Mouse (Mus musculus): ENCODE measurements around the gene Gsx2.

The Gsx2 gene

DNA sequence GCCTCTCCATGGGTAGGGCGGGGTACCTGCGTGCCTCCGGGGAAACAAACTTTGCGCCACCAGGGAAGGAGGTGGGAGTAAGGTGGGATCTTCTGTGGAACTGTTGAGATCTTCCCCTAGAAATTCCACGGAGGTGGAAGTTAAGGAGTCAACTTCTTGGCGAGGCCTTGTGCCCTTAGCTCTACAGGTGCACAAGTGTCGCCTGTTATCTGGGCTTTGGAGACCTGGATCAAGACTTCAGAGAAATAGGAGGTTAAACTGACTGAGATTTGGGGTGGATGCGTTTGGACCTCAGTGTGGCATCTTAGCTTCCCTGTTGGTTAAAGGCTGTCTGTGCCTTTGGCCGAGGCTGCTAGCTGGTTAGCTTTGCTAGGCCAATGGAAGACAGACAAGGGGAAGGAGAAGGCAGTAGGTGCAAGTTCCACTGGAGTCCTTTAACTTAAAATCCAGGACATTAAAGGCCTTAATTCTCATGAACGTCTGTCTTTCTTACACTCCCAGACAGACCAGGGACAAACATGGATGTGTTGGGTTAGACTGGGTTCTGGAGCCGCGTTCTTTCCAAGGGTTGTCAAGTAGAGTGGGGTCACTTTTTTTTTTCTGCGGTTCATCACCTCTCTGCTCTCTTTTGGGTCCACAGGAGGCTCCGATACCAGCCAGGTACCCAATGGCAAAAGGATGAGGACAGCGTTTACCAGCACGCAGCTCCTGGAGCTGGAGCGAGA, 1.1 kb downstream of the Gsx2 start:
- DNase-seq (ENCODE audit: low spot score in 2 of 2), result no peak

DNA sequence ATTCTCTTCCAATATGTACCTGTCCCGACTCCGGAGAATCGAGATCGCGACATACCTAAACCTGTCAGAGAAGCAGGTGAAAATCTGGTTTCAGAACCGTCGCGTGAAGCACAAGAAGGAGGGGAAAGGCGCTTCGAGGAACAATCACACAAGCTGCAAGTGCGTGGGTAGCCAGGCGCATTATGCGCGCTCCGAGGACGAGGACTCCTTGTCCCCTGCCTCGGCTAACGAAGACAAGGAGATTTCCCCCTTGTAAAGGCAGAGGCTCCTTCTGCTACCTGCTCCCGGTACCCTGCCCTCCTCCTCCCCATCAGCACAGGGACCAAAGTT, 1.6 kb downstream of the Gsx2 start:
- no peak for DNase-seq (ENCODE audit: low spot score in 2 of 2)

DNA sequence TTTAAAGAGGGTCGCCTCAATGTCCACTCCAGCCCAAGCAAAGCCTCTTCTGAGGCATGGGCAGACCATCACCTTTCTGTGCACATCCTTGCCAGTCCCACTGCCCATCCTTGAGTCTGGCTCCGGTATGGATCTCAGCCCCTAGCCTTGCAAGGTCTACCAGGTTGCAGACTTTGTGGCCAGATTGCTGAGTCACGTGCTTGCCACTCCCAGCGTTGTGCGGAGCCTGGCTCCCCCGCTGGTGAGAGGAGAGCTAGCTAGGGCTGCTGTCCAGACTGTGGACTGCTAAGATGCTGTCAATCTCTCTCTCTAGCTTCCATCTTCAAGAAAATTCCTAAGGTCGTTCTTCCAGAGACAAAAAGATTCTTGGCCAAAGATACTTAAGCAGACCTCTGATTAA, 4.2 kb downstream of the Gsx2 start:
- no peak for DNase-seq (ENCODE audit: low spot score in 2 of 2)

DNA sequence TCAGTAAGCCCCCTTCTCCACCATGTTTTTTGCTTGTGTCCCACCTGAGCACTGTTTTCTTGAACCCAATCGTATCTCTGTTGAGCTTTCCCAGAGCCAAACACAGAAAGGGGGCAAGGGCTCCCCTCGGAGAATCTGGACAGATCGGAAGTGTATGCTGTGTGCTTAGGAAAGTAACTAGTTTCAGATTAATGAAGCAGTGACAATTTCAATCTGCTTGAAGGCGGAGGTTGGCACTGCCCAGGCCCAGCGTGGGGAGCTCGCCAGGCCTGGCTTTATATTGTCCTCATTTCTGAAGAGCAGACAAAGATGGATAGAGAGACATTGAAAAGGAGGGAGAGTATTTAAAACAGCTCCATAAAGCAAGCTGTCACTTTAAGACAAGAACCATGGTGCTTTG, 7.0 kb downstream of the Gsx2 start:
- no peak for DNase-seq (ENCODE audit: low spot score in 2 of 2)

DNA sequence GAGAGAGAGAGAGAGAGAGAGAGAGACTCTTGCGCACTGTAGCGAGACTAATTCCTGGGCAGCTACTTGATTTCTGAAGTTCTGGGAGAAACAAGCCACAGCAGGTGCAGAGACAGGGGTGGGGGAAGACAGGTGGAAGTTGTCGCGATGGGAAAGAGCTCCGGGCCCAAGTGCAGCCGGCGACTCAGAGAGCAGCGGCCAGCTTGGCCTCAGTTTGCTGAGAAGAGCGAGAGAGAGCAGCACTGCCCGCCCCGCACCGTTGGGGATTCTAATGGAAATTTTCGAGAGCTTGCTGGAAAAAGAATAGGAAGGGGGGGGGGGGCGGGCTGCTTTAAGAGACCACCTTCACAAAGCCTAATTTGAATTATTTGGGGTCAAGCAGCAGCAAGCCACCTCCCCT, 7.7 kb downstream of the Gsx2 start:
- no peak for DNase-seq (ENCODE audit: low spot score in 2 of 2)

DNA sequence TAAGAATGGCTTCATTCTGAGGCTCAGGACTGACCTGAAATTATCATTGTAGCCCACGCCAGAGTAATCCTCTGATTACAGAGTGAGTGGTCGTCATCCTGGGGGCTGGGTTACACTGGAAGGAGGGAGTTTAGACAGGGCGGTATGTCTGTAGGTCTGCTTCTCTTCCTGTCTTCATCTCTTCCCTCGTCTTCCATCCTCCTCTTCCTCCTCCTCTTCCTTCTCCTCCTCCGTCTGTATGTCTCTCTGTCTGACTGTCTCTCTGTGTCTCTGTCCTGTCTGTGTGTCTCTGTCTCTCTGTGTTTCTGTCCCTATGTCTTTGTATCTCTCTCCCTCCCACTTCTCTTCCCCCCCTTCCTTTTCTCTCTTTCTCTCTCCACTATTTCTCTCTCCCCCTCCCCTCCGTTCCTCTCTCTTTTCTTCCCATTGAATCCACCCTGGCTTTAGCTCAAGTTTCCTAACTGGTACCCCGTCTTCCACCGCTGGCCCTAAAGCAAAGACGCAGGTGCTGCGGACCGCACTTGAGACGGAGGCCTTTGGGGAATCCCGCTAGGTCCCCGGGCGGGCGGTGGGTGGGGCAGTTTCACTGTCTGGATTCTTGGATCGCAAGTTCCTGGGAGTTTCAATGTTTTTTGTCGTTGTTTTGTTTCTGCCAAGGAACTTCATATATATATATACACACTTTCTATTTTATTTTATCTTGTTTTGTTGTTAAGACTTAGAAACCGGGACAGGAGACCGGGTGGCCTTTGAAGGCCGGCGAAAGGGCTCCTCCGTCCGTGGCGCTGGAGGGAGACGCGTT, 8.4 kb downstream of the Gsx2 start:
- DNase-seq (ENCODE audit: low spot score in 2 of 2), result no peak

DNA sequence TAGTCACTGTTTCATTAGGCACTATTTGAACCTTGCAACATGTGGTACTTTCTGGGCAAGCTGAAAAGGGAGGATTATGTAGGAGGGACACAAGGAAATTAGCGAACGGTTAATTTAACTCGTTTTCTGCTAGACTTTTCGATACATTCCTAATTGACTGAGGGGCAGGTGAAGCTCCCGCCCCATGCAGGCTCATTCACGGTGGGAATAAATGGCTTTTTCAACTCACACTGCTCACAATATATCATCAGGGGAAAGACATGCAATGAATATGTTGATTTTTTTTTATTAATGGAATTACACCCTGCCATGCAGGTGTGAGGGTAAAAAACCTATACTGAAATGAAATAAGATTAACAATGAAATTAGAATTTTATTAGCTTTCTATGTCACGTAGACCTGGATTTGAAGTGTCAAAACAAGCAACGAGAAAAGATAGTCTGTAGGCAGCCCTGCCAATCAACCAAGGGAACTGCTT, 9.0 kb downstream of the Gsx2 start:
- DNase-seq (ENCODE audit: low spot score in 2 of 2), result no peak

DNA sequence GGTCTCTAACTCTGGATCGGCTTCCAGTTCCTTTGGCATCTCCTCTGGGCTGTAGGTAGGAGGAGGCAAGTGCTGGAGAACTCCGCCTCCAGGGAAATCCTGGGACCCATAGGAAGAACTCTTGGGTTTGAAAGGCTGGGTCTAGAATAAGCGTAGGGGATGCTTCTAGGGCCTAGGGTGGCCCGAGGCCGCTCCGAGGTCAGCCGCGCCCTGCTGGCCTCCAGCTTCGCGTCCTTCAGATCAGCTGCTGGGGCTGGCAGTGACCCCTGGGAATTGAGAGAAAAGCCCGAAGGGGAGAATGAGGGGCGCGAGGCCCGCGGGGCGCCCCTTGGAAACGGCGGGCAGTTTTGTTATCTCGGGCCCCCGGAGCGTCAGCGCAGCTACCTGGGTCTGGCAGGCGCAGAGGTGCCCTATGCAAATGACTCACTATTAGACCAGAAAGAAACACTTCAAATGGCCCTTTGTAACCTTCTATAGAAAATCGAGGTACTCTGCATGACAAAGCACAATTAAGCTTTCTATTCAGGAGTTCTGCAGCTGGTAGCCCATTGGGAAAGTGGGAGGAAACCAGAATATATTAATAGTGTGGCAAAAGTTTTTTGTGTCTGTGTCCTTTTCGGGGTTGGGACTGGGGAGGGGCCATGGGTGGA, 9.6 kb downstream of the Gsx2 start:
- no peak for DNase-seq (ENCODE audit: low spot score in 2 of 2)

DNA sequence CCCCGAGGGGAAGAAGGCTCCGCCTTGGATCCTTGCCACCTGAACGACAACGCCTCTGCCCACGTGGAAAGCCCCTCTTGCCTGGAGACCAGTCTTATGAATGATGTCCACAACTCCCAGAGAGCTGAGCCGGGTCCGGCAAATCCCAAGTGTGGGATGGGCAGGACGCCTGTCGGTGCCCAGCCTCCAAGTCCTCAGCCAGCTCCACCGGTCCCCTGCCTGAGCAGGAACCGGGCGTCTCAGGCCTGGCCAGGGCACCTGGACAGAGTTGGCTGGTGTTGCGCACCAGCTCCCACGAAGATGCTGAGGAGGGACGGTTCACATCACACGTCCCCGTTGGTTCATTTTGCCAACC, 10.1 kb downstream of the Gsx2 start:
- DNase-seq (ENCODE audit: low spot score in 2 of 2), result no peak

DNA sequence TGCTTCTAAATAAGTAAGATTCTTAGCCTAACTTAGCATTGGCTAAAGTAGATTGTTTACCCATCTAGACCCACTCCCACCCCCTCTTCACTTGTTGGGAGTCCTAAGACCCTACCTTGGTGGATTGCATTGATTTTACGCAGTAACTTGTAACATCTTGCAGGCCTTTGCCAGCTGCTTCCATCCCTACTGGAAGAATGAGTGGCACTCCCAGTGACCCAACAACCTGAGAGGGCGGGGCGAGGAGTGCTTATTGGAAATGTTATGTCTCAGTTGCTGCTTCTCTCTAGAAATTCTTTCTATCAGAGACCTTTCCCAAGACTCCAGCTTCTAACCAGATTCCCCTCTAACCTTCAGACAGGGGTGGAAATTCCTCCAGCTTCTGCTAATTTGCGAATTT, 10.5 kb downstream of the Gsx2 start:
- DNase-seq (ENCODE audit: low spot score in 2 of 2), result no peak

DNA sequence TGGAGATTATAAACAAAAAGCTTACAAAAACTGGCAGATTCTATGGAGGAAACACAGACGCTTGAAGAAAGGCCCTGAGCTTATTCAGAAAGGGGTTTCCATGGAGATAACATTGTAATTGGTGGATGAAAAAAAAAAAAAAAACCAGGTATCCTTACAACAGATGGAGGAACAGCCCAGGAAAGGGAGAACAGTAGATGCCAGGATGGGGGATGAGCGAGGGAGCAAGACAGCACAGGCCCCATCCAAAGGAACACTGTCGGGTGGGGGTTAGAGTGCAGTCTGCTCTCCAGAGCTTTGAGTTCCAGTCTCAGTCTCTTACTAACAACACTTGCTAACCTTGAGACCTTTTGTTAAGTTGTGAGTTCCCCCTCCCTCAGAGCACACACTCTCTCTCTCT, 31.1 kb downstream of the Gsx2 start:
- DNase-seq (ENCODE audit: low spot score in 2 of 2), result no peak

DNA sequence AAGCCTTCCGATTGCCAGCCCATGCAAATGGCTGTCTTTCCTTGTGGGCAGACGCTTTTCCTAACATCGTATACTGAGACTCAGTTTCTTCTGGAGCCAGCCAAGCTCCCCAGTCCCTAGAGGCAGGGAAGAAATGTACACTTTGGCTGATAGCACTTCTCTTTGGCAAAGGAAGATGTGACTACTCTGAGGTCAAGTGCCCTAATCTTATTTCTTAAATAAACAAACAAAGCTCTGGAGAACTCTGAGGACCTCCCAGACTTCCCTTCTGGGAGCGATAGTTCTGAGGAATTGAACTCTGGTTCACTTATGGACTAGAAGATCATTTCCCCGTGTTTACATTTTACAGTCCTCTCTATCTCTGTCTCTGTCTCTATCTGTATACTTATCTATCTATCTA, 34.0 kb downstream of the Gsx2 start:
- no peak for DNase-seq (ENCODE audit: low spot score in 2 of 2)

DNA sequence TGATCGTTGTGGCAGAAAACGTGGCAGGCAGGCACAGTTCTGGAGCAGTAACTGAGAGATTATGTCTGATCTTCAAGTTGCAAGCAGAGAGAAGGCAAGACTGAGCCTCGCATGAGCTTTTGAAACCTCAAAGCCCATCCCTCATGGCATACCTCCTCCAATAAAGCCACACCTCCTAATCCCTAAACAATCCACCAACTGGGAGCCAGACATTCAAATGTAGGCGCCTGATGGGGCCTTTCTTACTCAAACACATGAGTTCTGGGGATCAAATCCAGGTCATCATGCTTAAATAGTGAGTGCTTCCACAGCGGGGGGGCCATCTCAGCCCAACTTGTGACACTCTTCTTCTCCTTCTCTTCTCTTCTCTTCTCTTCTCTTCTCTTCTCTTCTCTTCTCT, 36.4 kb downstream of the Gsx2 start:
- DNase-seq (ENCODE audit: low spot score in 2 of 2), result no peak

DNA sequence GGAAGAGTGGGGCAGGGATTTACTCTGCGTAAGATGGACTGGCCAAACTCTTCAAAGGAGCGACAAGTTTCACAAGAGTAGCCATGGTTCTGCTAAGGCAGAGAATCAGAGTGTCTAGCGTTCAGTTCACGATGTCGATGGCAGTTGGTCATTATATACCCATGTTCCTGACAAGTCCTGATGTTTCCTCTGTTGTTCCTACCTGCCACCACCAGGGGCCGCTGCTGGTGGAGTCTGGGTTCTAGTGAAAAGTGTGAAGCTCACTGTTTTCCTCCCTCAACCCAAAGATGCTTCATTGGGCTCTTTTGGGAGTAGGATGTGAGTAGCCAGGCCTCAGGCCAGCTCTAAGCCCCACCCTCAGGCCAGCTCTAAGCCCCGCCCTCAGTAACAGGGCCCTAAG, 43.4 kb downstream of the Gsx2 start:
- peak in 1 of 2 experiments; percentile 13 for DNase-seq (ENCODE audit: low spot score in 2 of 2)

DNA sequence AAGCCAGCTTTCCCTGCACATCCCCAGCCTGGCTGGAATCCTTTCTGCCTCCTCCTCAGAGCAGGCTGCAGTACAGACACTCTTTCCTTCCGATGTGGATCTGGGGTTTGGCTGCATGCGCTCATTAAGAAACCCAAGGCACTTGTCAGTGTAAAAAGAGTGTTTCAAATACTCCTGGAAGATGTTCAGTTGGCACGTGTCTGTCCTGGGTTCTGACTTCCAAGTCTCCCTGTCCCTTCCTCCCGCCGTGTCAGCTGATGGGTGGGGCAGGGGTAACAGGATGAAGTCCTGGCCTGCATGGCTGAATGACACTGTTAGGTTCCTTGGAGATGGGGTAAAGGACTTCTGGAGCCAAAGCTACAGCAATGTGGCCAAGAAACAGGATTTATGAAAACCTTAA, 46.2 kb downstream of the Gsx2 start:
- no peak for DNase-seq (ENCODE audit: low spot score in 2 of 2)

Measured in natural killer cell, adult 2 months (primary cell).